In genomic region chr11:50127781-50128180, GRCm38 (mm10) we compare ENCODE assay signal across 10 mouse cellular contexts. TPM values are rescaled to one million over a fixed set of nuclear protein-coding genes. Genes with fewer than 3 reads are reported as not detected.
A peak's percentile ranks its signal among the peaks of the same experiment; 100 is the strongest.
DNase-seq lines count a peak whose midpoint lies in the region; ATAC-seq lines count a peak whose summit lies in the region.
"Had no signal": no experiment of that assay in that cellular context is flagged by ENCODE, and none has a peak within 500 bp of the region (broad histone marks: within the 10 kb centered on the region; RNA-seq: fewer than 3 reads in every experiment).

No protein-coding gene starts in this region.

- H3K4me3 ChIP-seq in lung, embryonic 15.5 days = 0 out of 2 replicates have a peak overlapping the region, but pooled peaks have one; percentile 15
- no peak overlapping the region for H3K4me3 ChIP-seq in forebrain, embryonic 13.5 days
- H3K4me3 ChIP-seq in limb, embryonic 13.5 days = no peak overlapping the region
- H3K4me3 ChIP-seq in neural tube, embryonic 15.5 days (replicated peaks) = no peak overlapping the region

- H3K36me3 ChIP-seq in lung, embryonic 15.5 days = no peaks in the 10 kb centered on the region
- no peaks in the 10 kb centered on the region for H3K36me3 ChIP-seq in forebrain, embryonic 13.5 days (ENCODE audit: poor library complexity, severe bottlenecking)
- no peaks in the 10 kb centered on the region for H3K36me3 ChIP-seq in limb, embryonic 13.5 days
- H3K36me3 ChIP-seq in neural tube, embryonic 15.5 days = no peaks in the 10 kb centered on the region

- WGBS in lung, embryonic 15.5 days = 3% methylated on average over 10 of the region's 10 CpGs
- 4% methylated on average over 10 of the region's 10 CpGs for WGBS in forebrain, embryonic 13.5 days
- 4% methylated on average over 10 of the region's 10 CpGs for WGBS in limb, embryonic 13.5 days
- WGBS in neural tube, embryonic 15.5 days = 6% methylated on average over 10 of the region's 10 CpGs

- no peak overlapping the region for H3K9ac ChIP-seq in lung, embryonic 15.5 days
- H3K9ac ChIP-seq in forebrain, embryonic 13.5 days = no peak overlapping the region
- no peak overlapping the region for H3K9ac ChIP-seq in limb, embryonic 13.5 days
- no peak overlapping the region for H3K9ac ChIP-seq in neural tube, embryonic 15.5 days (replicated peaks)

- H3K9me3 ChIP-seq in lung, embryonic 15.5 days = no peaks in the 10 kb centered on the region
- H3K9me3 ChIP-seq in forebrain, embryonic 13.5 days (replicated peaks) = no peaks in the 10 kb centered on the region
- no peaks in the 10 kb centered on the region for H3K9me3 ChIP-seq in limb, embryonic 13.5 days
- no peaks in the 10 kb centered on the region for H3K9me3 ChIP-seq in neural tube, embryonic 15.5 days (replicated peaks)

- H3K4me1 ChIP-seq in lung, embryonic 15.5 days = peaks cover 17% of the 10 kb centered on the region
- peaks cover 10% of the 10 kb centered on the region for H3K4me1 ChIP-seq in forebrain, embryonic 13.5 days
- H3K4me1 ChIP-seq in limb, embryonic 13.5 days = peaks cover 21% of the 10 kb centered on the region
- H3K4me1 ChIP-seq in neural tube, embryonic 15.5 days = peaks cover 23% of the 10 kb centered on the region

- no peak for DNase-seq in lung, postnatal 14 days
- no peak for DNase-seq in thymus, adult 18-20 months
- DNase-seq in cerebellum, adult 9-10 months = no peak
- DNase-seq: kidney, postnatal 36 days; lung, adult 2 months; thymus, postnatal 36 days had no signal

- H3K27ac ChIP-seq in lung, embryonic 15.5 days = no peak overlapping the region
- H3K27ac ChIP-seq in forebrain, embryonic 13.5 days = no peak overlapping the region
- H3K27ac ChIP-seq in limb, embryonic 13.5 days = no peak overlapping the region
- H3K27ac ChIP-seq in neural tube, embryonic 15.5 days (replicated peaks) = no peak overlapping the region

- ATAC-seq in lung, embryonic 15.5 days (ENCODE audit: borderline replicate concordance, extremely low read depth, low FRiP score, low TSS enrichment) = no peak
- no peak for ATAC-seq in forebrain, embryonic 13.5 days
- ATAC-seq in limb, embryonic 13.5 days (ENCODE audit: low FRiP score, low read depth) = no peak
- no peak for ATAC-seq in neural tube, embryonic 15.5 days (ENCODE audit: low FRiP score)

- no peaks in the 10 kb centered on the region for H3K27me3 ChIP-seq in lung, embryonic 15.5 days
- H3K27me3 ChIP-seq in forebrain, embryonic 13.5 days = no peaks in the 10 kb centered on the region
- H3K27me3 ChIP-seq in limb, embryonic 13.5 days = no peaks in the 10 kb centered on the region
- H3K27me3 ChIP-seq in neural tube, embryonic 15.5 days (replicated peaks) = no peaks in the 10 kb centered on the region

- H3K4me2 ChIP-seq in lung, embryonic 15.5 days = peak overlapping the region; percentile 49
- H3K4me2 ChIP-seq in forebrain, embryonic 13.5 days = peak overlapping the region; percentile 20
- peak overlapping the region; percentile 55 for H3K4me2 ChIP-seq in limb, embryonic 13.5 days (replicated peaks)
- H3K4me2 ChIP-seq in neural tube, embryonic 15.5 days = peak overlapping the region; percentile 50

RNA-seq across cellular contexts. Expression of gene Tbc1d9b, which starts 3.4 kb away (rescaled TPM):
- 40.0 and 46.5 TPM in 2 replicates for polyA plus RNA-seq in lung, embryonic 15.5 days (2015; fragmentation: Nextera tagmentation; extraction: Ambion mirVana)
- polyA plus RNA-seq in forebrain, embryonic 13.5 days (2015; fragmentation: Nextera tagmentation; extraction: Ambion mirVana) = 30.2 and 33.0 TPM in 2 replicates
- polyA plus RNA-seq in limb, embryonic 13.5 days (2015; fragmentation: Nextera tagmentation; extraction: Ambion mirVana) = 44.9 and 46.6 TPM in 2 replicates
- polyA plus RNA-seq in neural tube, embryonic 15.5 days (2015; fragmentation: Nextera tagmentation; extraction: Ambion mirVana) = 35.9 and 41.3 TPM in 2 replicates

RNA-seq across cellular contexts. Expression of gene Mrnip, which starts 46.5 kb away (rescaled TPM):
- polyA plus RNA-seq in lung, embryonic 15.5 days (2015; fragmentation: Nextera tagmentation; extraction: Ambion mirVana) = 19.1 and 19.5 TPM in 2 replicates
- 24.0 and 26.9 TPM in 2 replicates for polyA plus RNA-seq in forebrain, embryonic 13.5 days (2015; fragmentation: Nextera tagmentation; extraction: Ambion mirVana)
- 18.0 and 18.7 TPM in 2 replicates for polyA plus RNA-seq in limb, embryonic 13.5 days (2015; fragmentation: Nextera tagmentation; extraction: Ambion mirVana)
- polyA plus RNA-seq in neural tube, embryonic 15.5 days (2015; fragmentation: Nextera tagmentation; extraction: Ambion mirVana) = 34.2 and 36.7 TPM in 2 replicates
